In the genomic region with DNA sequence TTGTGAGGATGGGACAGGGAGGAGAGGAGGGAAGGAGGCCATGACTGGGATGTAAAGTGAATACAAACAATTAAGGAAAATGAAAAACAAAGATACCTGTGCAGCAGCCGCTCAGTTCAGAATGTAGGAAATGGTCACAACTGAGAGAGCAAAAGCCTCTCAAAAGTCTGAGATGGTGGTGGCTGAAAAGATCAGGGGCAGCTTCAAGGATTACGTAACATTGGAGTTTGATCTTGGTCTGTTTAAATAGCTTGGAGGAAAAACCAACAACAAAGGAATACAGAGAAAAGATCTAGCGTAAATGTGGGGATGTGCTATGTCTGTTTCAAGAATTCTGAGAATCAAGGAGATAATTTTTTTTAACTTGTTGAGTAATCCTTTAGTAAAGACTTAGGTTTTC, we compare ENCODE assay signal across 34 mouse cellular contexts. TPM values are rescaled to one million over a fixed set of nuclear protein-coding genes. Genes with fewer than 3 reads are reported as not detected.
DNase-seq lines count a peak whose midpoint lies in the region; ATAC-seq lines count a peak whose summit lies in the region.
"Had no signal": no experiment of that assay in that cellular context is flagged by ENCODE, and none has a peak within 500 bp of the region (broad histone marks: within the 10 kb centered on the region; RNA-seq: fewer than 3 reads in every experiment).

A gene (minus strand): TSS at position 219 of the 400 bp plus-strand sequence.

- no peaks in the 10 kb centered on the region for H3K9me3 ChIP-seq in liver, embryonic 13.5 days (replicated peaks)
- H3K9me3 ChIP-seq in forebrain, embryonic 14.5 days (replicated peaks; ENCODE audit: control insufficient read depth, low read length), result no peaks in the 10 kb centered on the region
- H3K9me3 ChIP-seq: embryonic facial prominence, embryonic 13.5 days; forebrain, embryonic 13.5 days; neural tube, embryonic 15.5 days had no signal

- H3K27ac ChIP-seq in liver, embryonic 13.5 days, result peak within 1 kb of the TSS; percentile 48; the same call in 1 of the 2 replicates
- no peak within 1 kb of the TSS for H3K27ac ChIP-seq in forebrain, embryonic 14.5 days (ENCODE audit: low read depth, low read length)
- H3K27ac ChIP-seq: embryonic facial prominence, embryonic 13.5 days; forebrain, embryonic 13.5 days; gastrocnemius, adult 2 months; neural tube, embryonic 15.5 days had no signal

- no peak for ATAC-seq in liver, embryonic 13.5 days (ENCODE audit: low read depth)
- no peak for ATAC-seq in forebrain, embryonic 14.5 days
- ATAC-seq: forebrain, embryonic 13.5 days; hindbrain, embryonic 16.5 days had no signal

- H3K9ac ChIP-seq in liver, embryonic 13.5 days, result no peak within 1 kb of the TSS; the same call in 1 of the 2 replicates
- H3K9ac ChIP-seq in forebrain, embryonic 14.5 days (ENCODE audit: low read length), result no peak within 1 kb of the TSS
- H3K9ac ChIP-seq: embryonic facial prominence, embryonic 13.5 days; forebrain, embryonic 13.5 days; neural tube, embryonic 15.5 days had no signal

- H3K4me1 ChIP-seq in liver, embryonic 13.5 days (replicated peaks), result peaks cover 36% of the 10 kb centered on the region
- H3K4me1 ChIP-seq in forebrain, embryonic 14.5 days (ENCODE audit: control insufficient read depth, insufficient read depth, low read length), result no peaks in the 10 kb centered on the region
- H3K4me1 ChIP-seq: embryonic facial prominence, embryonic 13.5 days; forebrain, embryonic 13.5 days; neural tube, embryonic 15.5 days had no signal

- 73% methylated on average over 3 of the region's 3 CpGs for WGBS in liver, embryonic 13.5 days (ENCODE audit: insufficient replicate concordance)
- WGBS in forebrain, embryonic 14.5 days, result 87% methylated on average over 3 of the region's 3 CpGs

- H3K27me3 ChIP-seq in liver, embryonic 13.5 days, result no peaks in the 10 kb centered on the region
- H3K27me3 ChIP-seq in forebrain, embryonic 14.5 days (replicated peaks; ENCODE audit: control insufficient read depth, insufficient read depth, low read length), result no peaks in the 10 kb centered on the region
- H3K27me3 ChIP-seq: embryonic facial prominence, embryonic 13.5 days; forebrain, embryonic 13.5 days; neural tube, embryonic 15.5 days had no signal

- no peak for DNase-seq in adrenal gland, adult 18-20 months (ENCODE audit: low spot score in 2 of 2)
- DNase-seq in adrenal gland, adult 2 months, result no peak
- no peak for DNase-seq in adrenal gland, postnatal 4 days (ENCODE audit: low spot score in 2 of 2)
- no peak for DNase-seq in liver, embryonic 13.5 days
- no peak for DNase-seq in spleen, postnatal 14 days (ENCODE audit: low spot score in 2 of 2)
- no peak for DNase-seq in spleen, adult 12 weeks (ENCODE audit: low spot score)
- no peak for DNase-seq in thymus, postnatal 14 days
- DNase-seq in forebrain, embryonic 14.5 days (ENCODE audit: low spot score), result no peak
- DNase-seq: cerebellum, adult 2 months; cerebellum, postnatal 36 days; embryo, embryonic 11 days; gastrocnemius, adult 2 months; kidney, adult 11 months; kidney, postnatal 14 days; lung, adult 2 months; lung, postnatal 14 days; right cerebral cortex, postnatal 14 days; spleen, adult 18-20 months had no signal

- no peak within 1 kb of the TSS for H3K4me3 ChIP-seq in liver, embryonic 13.5 days (replicated peaks)
- no peak within 1 kb of the TSS for H3K4me3 ChIP-seq in forebrain, embryonic 14.5 days (ENCODE audit: low read depth, low read length)
- H3K4me3 ChIP-seq: embryonic facial prominence, embryonic 13.5 days; forebrain, embryonic 13.5 days; gastrocnemius, adult 2 months; neural tube, embryonic 15.5 days had no signal

- peak within 1 kb of the TSS; percentile 11; the same call in 1 of the 2 replicates for H3K4me2 ChIP-seq in liver, embryonic 13.5 days
- no peak within 1 kb of the TSS for H3K4me2 ChIP-seq in forebrain, embryonic 14.5 days (ENCODE audit: low read length)
- H3K4me2 ChIP-seq: embryonic facial prominence, embryonic 13.5 days; forebrain, embryonic 13.5 days; heart, embryonic 11.5 days; midbrain, embryonic 11.5 days; neural tube, embryonic 15.5 days had no signal

- H3K36me3 ChIP-seq in liver, embryonic 13.5 days, result no peaks in the 10 kb centered on the region
- H3K36me3 ChIP-seq in forebrain, embryonic 14.5 days (ENCODE audit: control insufficient read depth, insufficient read depth, low read length), result no peaks in the 10 kb centered on the region
- H3K36me3 ChIP-seq: embryonic facial prominence, embryonic 13.5 days; neural tube, embryonic 15.5 days had no signal

RNA-seq across cellular contexts. Expression of the gene that starts here (rescaled TPM):
- over 10,000 TPM in 1 of 2 experiments, 1,000 to 10,000 TPM in 1; 7,764 to 16,960 TPM for total RNA-seq in adrenal gland, adult 18-20 months (2021)
- over 10,000 TPM; 12,384 to 13,319 TPM for total RNA-seq in adrenal gland, adult 2 months (2021)
- 2,936 and 3,465 TPM in 2 replicates for polyA plus RNA-seq in adrenal gland, adult 2 months (2012; rRNA removed)
- 1,000 to 10,000 TPM; 6,200 to 6,989 TPM for total RNA-seq in adrenal gland, postnatal 4 days (2021)
- 14.1 and 16.8 TPM in 2 replicates for polyA plus RNA-seq in liver, embryonic 13.5 days (2015; fragmentation: Nextera tagmentation; extraction: Ambion mirVana)
- not detected in 2 replicates for polyA plus RNA-seq in forebrain, embryonic 14.5 days (2014; fragmentation: Nextera tagmentation; extraction: Ambion mirVana)
- total RNA-seq: gastrocnemius, adult 2 months; hematopoietic stem cell, adult 5-6 weeks; layer of hippocampus, adult 18-20 months; layer of hippocampus, postnatal 14 days; left cerebral cortex, postnatal 10 days; megakaryocyte progenitor cell, adult 5-6 weeks; MEL had no signal
- polyA plus RNA-seq: C2C12; cerebellum, adult 2 months; embryonic facial prominence, embryonic 13.5 days; forebrain, embryonic 13.5 days; frontal cortex, adult 2 months; gonadal fat pad, adult 2 months; heart, postnatal 0 days; hindbrain, embryonic 16.5 days; lung, adult 2 months had no signal

Comparison
In these comparisons a context has a peak if more than half of its experiments do, and no peak if none do; other contexts are left out.
1. RNA of the gene that starts here (polyA plus RNA-seq): 2,936 to 3,465 TPM in adrenal gland, adult 2 months; 14.1 to 16.8 TPM in liver, embryonic 13.5 days and not detected in forebrain, embryonic 14.5 days; every median in the first group is over 100 times any median in the second.